8 mouse cellular contexts compared by ENCODE assay signal in genomic region chr11:26386678-26387077, GRCm38 (mm10). TPM values are rescaled to one million over a fixed set of nuclear protein-coding genes. Genes with fewer than 3 reads are reported as not detected.
DNase-seq lines count a peak whose midpoint lies in the region; ATAC-seq and TF ChIP-seq lines count a peak whose summit lies in the region.

No protein-coding gene starts in this region.

- ATAC-seq in forebrain, embryonic 15.5 days (replicated peaks) = peak; percentile 35
- ATAC-seq in liver, postnatal 0 days = peak; percentile 19

- no peaks in the 10 kb centered on the region for H3K36me3 ChIP-seq in C2C12 (ENCODE audit: control insufficient read depth, insufficient read depth)
- H3K36me3 ChIP-seq in forebrain, embryonic 15.5 days = no peaks in the 10 kb centered on the region
- no peaks in the 10 kb centered on the region for H3K36me3 ChIP-seq in liver, postnatal 0 days (replicated peaks; ENCODE audit: insufficient read depth, low read length)

- H3K79me2 ChIP-seq in C2C12 (ENCODE audit: control insufficient read depth, insufficient read depth) = no peaks in the 10 kb centered on the region

- DNase-seq in cerebellum, adult 2 months = no peak
- no peak for DNase-seq in cerebellum, adult 8-10 months
- DNase-seq in liver, postnatal 0 days = no peak
- DNase-seq in testis, postnatal 10 days (ENCODE audit: low spot score) = no peak
- DNase-seq in layer of hippocampus, postnatal 10 days (ENCODE audit: low spot score in 2 of 2) = no peak
- DNase-seq in adrenal gland, adult 2 months = no peak

- peak overlapping the region; percentile 76 for H3ac ChIP-seq in C2C12 (ENCODE audit: control insufficient read depth, insufficient read length, low read depth)

- H3K27ac ChIP-seq in cerebellum, adult 2 months (ENCODE audit: insufficient read depth, low read length) = no peak overlapping the region
- H3K27ac ChIP-seq in forebrain, embryonic 15.5 days (replicated peaks) = peak overlapping the region; percentile 69; the same call in 1 of the 2 replicates
- peak overlapping the region; percentile 82 for H3K27ac ChIP-seq in liver, postnatal 0 days (ENCODE audit: low read depth)

- TF ChIP-seq POLR2A in cerebellum, adult 2 months (IDR thresholded peaks at IDR 0.05; ENCODE audit: borderline replicate concordance, insufficient read depth, low read length) = no peak

- peak overlapping the region; percentile 60 for H3K4me2 ChIP-seq in forebrain, embryonic 15.5 days (replicated peaks)
- H3K4me2 ChIP-seq in liver, postnatal 0 days (ENCODE audit: low read depth, low read length) = peak overlapping the region; percentile 68

- H3K9me3 ChIP-seq in forebrain, embryonic 15.5 days = no peaks in the 10 kb centered on the region
- no peaks in the 10 kb centered on the region for H3K9me3 ChIP-seq in liver, postnatal 0 days (ENCODE audit: low read length)

- WGBS in cerebellum, adult 2 months = 68% methylated on average over 2 of the region's 2 CpGs
- 54% methylated on average over 2 of the region's 2 CpGs for WGBS in forebrain, embryonic 15.5 days
- WGBS in liver, postnatal 0 days (ENCODE audit: insufficient replicate concordance) = 48% methylated on average over 2 of the region's 2 CpGs

- H3K27me3 ChIP-seq in cerebellum, adult 2 months (ENCODE audit: control insufficient read depth, insufficient read depth, low read length) = no peaks in the 10 kb centered on the region
- no peaks in the 10 kb centered on the region for H3K27me3 ChIP-seq in C2C12 (ENCODE audit: control insufficient read depth, insufficient read depth, insufficient read length)
- H3K27me3 ChIP-seq in forebrain, embryonic 15.5 days = no peaks in the 10 kb centered on the region
- no peaks in the 10 kb centered on the region for H3K27me3 ChIP-seq in liver, postnatal 0 days (ENCODE audit: insufficient read depth, low read length)

- no peaks in the 10 kb centered on the region for H3K4me1 ChIP-seq in cerebellum, adult 2 months (ENCODE audit: control insufficient read depth, insufficient read depth, low read length)
- H3K4me1 ChIP-seq in forebrain, embryonic 15.5 days = peaks cover 10% of the 10 kb centered on the region
- H3K4me1 ChIP-seq in liver, postnatal 0 days (ENCODE audit: insufficient read depth) = peaks cover 6% of the 10 kb centered on the region

- peak overlapping the region; percentile 100 for H3K4me3 ChIP-seq in cerebellum, adult 2 months (replicated peaks; ENCODE audit: insufficient read depth, low read depth, low read length)
- H3K4me3 ChIP-seq in C2C12 (ENCODE audit: insufficient read depth, poor library complexity, severe bottlenecking) = peak overlapping the region; percentile 41
- H3K4me3 ChIP-seq in forebrain, embryonic 15.5 days = peak overlapping the region; percentile 65
- peak overlapping the region; percentile 72 for H3K4me3 ChIP-seq in liver, postnatal 0 days (ENCODE audit: low read depth, low read length)

- H3K9ac ChIP-seq in forebrain, embryonic 15.5 days (replicated peaks) = peak overlapping the region; percentile 61
- H3K9ac ChIP-seq in liver, postnatal 0 days (replicated peaks) = peak overlapping the region; percentile 78

- H3K79me3 ChIP-seq in C2C12 (ENCODE audit: low read depth) = no peaks in the 10 kb centered on the region

- no peak for TF ChIP-seq CTCF in cerebellum, adult 2 months (IDR thresholded peaks at IDR 0.05; ENCODE audit: borderline replicate concordance, insufficient read depth, low read depth, low read length)
- TF ChIP-seq CTCF in C2C12 (IDR thresholded peaks at IDR 0.05; ENCODE audit: control insufficient read depth, insufficient read depth, insufficient read length) = no peak
- TF ChIP-seq CTCF in liver, postnatal 0 days (IDR thresholded peaks at IDR 0.05; ENCODE audit: low read depth) = no peak

- no peak for TF ChIP-seq EP300 in liver, postnatal 0 days (IDR thresholded peaks at IDR 0.05; ENCODE audit: low read depth)

TF ChIP-seq in C2C12, 6 proteins besides CTCF, POLR2A, EP300 and RAD21:
- no peak for TF ChIP-seq MYOG (IDR thresholded peaks at IDR 0.05; ENCODE audit: control insufficient read depth, extremely low read depth, insufficient read length)
- TF ChIP-seq MYOD1 (IDR thresholded peaks at IDR 0.05; ENCODE audit: control insufficient read depth, insufficient read length, low read depth) = no peak
- no peak for TF ChIP-seq FOSL1 (IDR thresholded peaks at IDR 0.05; ENCODE audit: insufficient read depth, low read length, poor library complexity, severe bottlenecking)
- no peak for TF ChIP-seq USF1 (IDR thresholded peaks at IDR 0.05; ENCODE audit: low read depth)
- no peak for TF ChIP-seq CEBPB (IDR thresholded peaks at IDR 0.05; ENCODE audit: low read depth)
- TF ChIP-seq MAX (IDR thresholded peaks at IDR 0.05) = no peak

RNA-seq across cellular contexts. Expression of gene Fancl, which starts 0.7 kb away (rescaled TPM):
- 5.9 and 6.0 TPM in 2 replicates for polyA plus RNA-seq in cerebellum, adult 2 months (2012; rRNA removed)
- polyA plus RNA-seq in C2C12 (2012; fragmentation: generic; extraction: Trizol) = 11.2 TPM
- 13.6 and 14.4 TPM in 2 replicates for polyA plus RNA-seq in forebrain, embryonic 15.5 days (2015; fragmentation: Nextera tagmentation; extraction: Ambion mirVana)
- polyA plus RNA-seq in liver, postnatal 0 days (2015; fragmentation: Nextera tagmentation; extraction: Ambion mirVana) = 12.8 and 13.1 TPM in 2 replicates
- total RNA-seq in layer of hippocampus, postnatal 10 days (2021) = 10 to 100 TPM; 11.5 to 12.2 TPM
- total RNA-seq in adrenal gland, adult 2 months (2021) = 10 to 100 TPM in 1 of 2 experiments, 1 to 10 TPM in 1; 8.7 to 13.6 TPM
- polyA plus RNA-seq in adrenal gland, adult 2 months (2012; rRNA removed) = 0.38 and 0.68 TPM in 2 replicates

Comparison
In these comparisons a context has a peak if more than half of its experiments do, and no peak if none do; other contexts are left out.
1. H3K4me3 ChIP-seq: peak in every context shown above with its lines; median percentile 100 in cerebellum, adult 2 months; 72 in liver, postnatal 0 days; 65 in forebrain, embryonic 15.5 days; 41 in C2C12.